Mouse (Mus musculus): ENCODE results near the gene Dusp13.

DNA sequence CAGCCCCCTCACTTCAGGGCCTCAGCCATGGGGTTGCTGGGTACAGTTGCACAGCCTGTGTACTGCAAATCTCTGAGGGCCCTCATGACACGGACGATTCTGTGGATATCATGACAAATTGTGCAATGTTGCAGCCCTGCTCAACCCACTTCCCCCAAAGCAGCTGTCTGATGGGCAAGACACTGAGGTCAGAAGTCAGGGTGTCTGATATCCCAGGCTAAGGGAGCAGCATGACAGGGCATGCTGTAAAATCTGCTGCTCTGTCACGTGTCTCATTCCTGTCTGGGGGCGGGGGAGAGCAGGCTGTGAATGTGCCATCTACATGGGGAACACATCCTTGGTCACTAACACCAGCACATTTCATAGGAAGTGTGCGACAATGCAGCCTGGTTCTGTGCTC is 5.8 kb downstream of the Dusp13 start:
- no peak for TF ChIP-seq EP300 (IDR thresholded peaks at IDR 0.05; ENCODE audit: low read depth)
- no peak for TF ChIP-seq CTCF (IDR thresholded peaks at IDR 0.05; ENCODE audit: low read depth)

Measured in liver, postnatal 0 days (tissue).